Mouse (Mus musculus): ENCODE results near the gene Nhsl2.

The Nhsl2 gene

GRCm38 (mm10) chrX:101980586-101980985 lies 131.4 kb downstream of the Nhsl2 start:
- DNase-seq (ENCODE audit: low read depth, low spot score): no peak

GRCm38 (mm10) chrX:101981450-101981849 lies 132.3 kb downstream of the Nhsl2 start:
- DNase-seq (ENCODE audit: low read depth, low spot score): no peak

GRCm38 (mm10) chrX:101983638-101984037 lies 134.5 kb downstream of the Nhsl2 start:
- DNase-seq (ENCODE audit: low read depth, low spot score): no peak

- no peak for DNase-seq (ENCODE audit: low read depth, low spot score)
These were observed 137.6 kb downstream of the Nhsl2 start for GRCm38 (mm10) chrX:101986657-101987367.

GRCm38 (mm10) chrX:101993841-101994571 lies 144.8 kb downstream of the Nhsl2 start:
- peak; percentile 80 for DNase-seq (ENCODE audit: low read depth, low spot score)

GRCm38 (mm10) chrX:101996726-101997125 lies 147.5 kb downstream of the Nhsl2 start:
- DNase-seq (ENCODE audit: low read depth, low spot score): no peak

- peak; percentile 67 for DNase-seq (ENCODE audit: low read depth, low spot score)
These were observed 154.6 kb downstream of the Nhsl2 start for GRCm38 (mm10) chrX:102003632-102004315.

GRCm38 (mm10) chrX:102004370-102004769 lies 155.2 kb downstream of the Nhsl2 start:
- no peak for DNase-seq (ENCODE audit: low read depth, low spot score)

- no peak for DNase-seq (ENCODE audit: low read depth, low spot score)
These were observed 156.0 kb downstream of the Nhsl2 start for GRCm38 (mm10) chrX:102005141-102005641.

- DNase-seq (ENCODE audit: low read depth, low spot score): no peak
These were observed 158.8 kb downstream of the Nhsl2 start for GRCm38 (mm10) chrX:102007935-102008334.

GRCm38 (mm10) chrX:102017213-102017923 lies 168.2 kb downstream of the Nhsl2 start:
- no peak for DNase-seq (ENCODE audit: low read depth, low spot score)

GRCm38 (mm10) chrX:102018890-102019289 lies 169.7 kb downstream of the Nhsl2 start:
- peak; percentile 53 for DNase-seq (ENCODE audit: low read depth, low spot score)

GRCm38 (mm10) chrX:102019471-102020240 lies 170.5 kb downstream of the Nhsl2 start:
- no peak for DNase-seq (ENCODE audit: low read depth, low spot score)

- no peak for DNase-seq (ENCODE audit: low read depth, low spot score)
These were observed 175.8 kb downstream of the Nhsl2 start for GRCm38 (mm10) chrX:102024976-102025375.

- DNase-seq (ENCODE audit: low read depth, low spot score): no peak
These were observed 182.7 kb downstream of the Nhsl2 start for GRCm38 (mm10) chrX:102031851-102032250.

- DNase-seq (ENCODE audit: low read depth, low spot score): no peak
These were observed 183.2 kb downstream of the Nhsl2 start for GRCm38 (mm10) chrX:102032431-102032830.

GRCm38 (mm10) chrX:102033566-102033965 lies 184.4 kb downstream of the Nhsl2 start:
- DNase-seq (ENCODE audit: low read depth, low spot score): no peak

GRCm38 (mm10) chrX:102035671-102036070 lies 186.5 kb downstream of the Nhsl2 start:
- DNase-seq (ENCODE audit: low read depth, low spot score): no peak

GRCm38 (mm10) chrX:102036866-102037361 lies 187.7 kb downstream of the Nhsl2 start:
- no peak for DNase-seq (ENCODE audit: low read depth, low spot score)

GRCm38 (mm10) chrX:102037506-102037905 lies 188.3 kb downstream of the Nhsl2 start:
- no peak for DNase-seq (ENCODE audit: low read depth, low spot score)

- DNase-seq (ENCODE audit: low read depth, low spot score): no peak
These were observed 192.4 kb downstream of the Nhsl2 start for GRCm38 (mm10) chrX:102041562-102041961.
